ENCODE assay signal across 19 mouse cellular contexts in the genomic region with DNA sequence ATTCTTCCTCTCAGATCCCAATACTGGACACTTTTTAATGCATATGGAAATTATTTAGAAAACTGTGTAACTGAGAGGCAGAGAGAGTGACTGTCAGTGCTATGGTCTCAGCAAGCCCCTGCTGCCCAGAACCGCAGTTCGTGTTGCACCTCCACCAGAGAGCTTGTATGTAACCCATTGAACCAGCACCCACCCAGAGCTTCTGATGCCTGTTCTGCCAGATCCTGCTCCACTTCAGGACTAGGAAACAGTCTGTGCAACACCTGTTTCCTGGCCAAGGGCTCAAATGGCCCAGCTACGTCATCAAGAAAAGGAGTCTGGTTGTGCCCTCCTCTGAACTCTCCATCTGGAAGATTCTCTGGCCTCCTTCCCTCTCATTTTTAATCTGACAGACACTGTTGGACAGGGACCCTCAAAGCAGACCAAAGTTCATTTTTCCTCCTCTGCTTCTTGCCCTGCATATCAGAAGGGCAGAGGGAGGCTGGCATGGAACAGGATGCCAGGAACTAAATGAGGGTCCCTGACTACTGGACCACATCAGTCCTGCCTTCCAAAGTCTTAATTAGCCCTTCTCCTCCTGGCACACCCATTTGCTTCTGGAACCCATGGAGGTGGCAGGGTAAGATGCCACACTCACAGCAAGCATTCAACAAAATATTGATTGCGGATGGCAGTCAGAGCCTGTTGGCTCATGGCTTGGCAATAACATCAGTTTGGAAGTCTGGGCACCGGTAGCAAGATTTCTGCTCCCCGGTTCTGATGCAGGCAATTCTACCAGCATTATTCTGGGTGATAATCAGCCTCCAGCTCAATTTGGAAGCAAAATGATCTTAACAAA. TPM values are rescaled to one million over a fixed set of nuclear protein-coding genes. Genes with fewer than 3 reads are reported as not detected.
DNase-seq lines count a peak whose midpoint lies in the region; ATAC-seq and TF ChIP-seq lines count a peak whose summit lies in the region.
"Had no signal": no experiment of that assay in that cellular context is flagged by ENCODE, and none has a peak within 500 bp of the region (broad histone marks: within the 10 kb centered on the region; RNA-seq: fewer than 3 reads in every experiment).

No protein-coding gene starts in this region.

- no peak for TF ChIP-seq POLR2A in liver, adult 2 months (IDR thresholded peaks at IDR 0.05; ENCODE audit: extremely low read depth, insufficient read depth, low read length)

- H3K27me3 ChIP-seq in hindbrain, postnatal 0 days (ENCODE audit: insufficient read depth, low read length), result no peaks in the 10 kb centered on the region
- H3K27me3 ChIP-seq in hindbrain, embryonic 13.5 days, result no peaks in the 10 kb centered on the region
- no peaks in the 10 kb centered on the region for H3K27me3 ChIP-seq in liver, adult 2 months (ENCODE audit: control insufficient read depth, insufficient read depth, low read length)
- no peaks in the 10 kb centered on the region for H3K27me3 ChIP-seq in liver, embryonic 12.5 days (replicated peaks)
- H3K27me3 ChIP-seq: embryonic facial prominence, embryonic 13.5 days; intestine, embryonic 15.5 days; limb, embryonic 13.5 days had no signal

- 66% methylated on average over 6 of the region's 6 CpGs for WGBS in hindbrain, postnatal 0 days
- WGBS in hindbrain, embryonic 13.5 days, result 88% methylated on average over 6 of the region's 6 CpGs
- WGBS in liver, adult 2 months, result 42% methylated on average over 6 of the region's 6 CpGs
- 76% methylated on average over 6 of the region's 6 CpGs for WGBS in liver, embryonic 12.5 days (ENCODE audit: insufficient replicate concordance)

- TF ChIP-seq CTCF in hindbrain, postnatal 0 days (IDR thresholded peaks at IDR 0.05; ENCODE audit: low read depth), result no peak
- no peak for TF ChIP-seq CTCF in liver, adult 2 months (IDR thresholded peaks at IDR 0.05; ENCODE audit: low read depth, low read length)

- H3K9me3 ChIP-seq in hindbrain, postnatal 0 days (ENCODE audit: low read length), result no peaks in the 10 kb centered on the region
- H3K9me3 ChIP-seq in hindbrain, embryonic 13.5 days, result no peaks in the 10 kb centered on the region
- no peaks in the 10 kb centered on the region for H3K9me3 ChIP-seq in liver, embryonic 12.5 days (replicated peaks)
- H3K9me3 ChIP-seq: intestine, embryonic 15.5 days; limb, embryonic 13.5 days had no signal

- peak; percentile 35 for DNase-seq in hindbrain, postnatal 0 days (ENCODE audit: low spot score)
- peak; percentile 69 for DNase-seq in liver, adult 2 months (ENCODE audit: extremely low read depth, low read depth, low spot score)
- peak; percentile 45 to 62 for DNase-seq in cerebellum, postnatal 14 days
- DNase-seq in layer of hippocampus, postnatal 10 days (ENCODE audit: low spot score in 2 of 2), result peak; percentile 11 to 16
- DNase-seq in right cerebral cortex, postnatal 10 days (ENCODE audit: low spot score in 2 of 2), result no peak
- DNase-seq: adrenal gland, adult 2 months; gastrocnemius, postnatal 10 days; heart, postnatal 14 days; lung, postnatal 36 days; thymus, postnatal 25 days had no signal

- peak; percentile 58; the same call in 1 of the 2 replicates for ATAC-seq in hindbrain, postnatal 0 days
- no peak for ATAC-seq in hindbrain, embryonic 13.5 days (ENCODE audit: low FRiP score)
- no peak for ATAC-seq in liver, embryonic 12.5 days
- ATAC-seq: CD4-positive, CD25-positive, alpha-beta regulatory T cell, adult 4 months; intestine, embryonic 15.5 days had no signal

- no peak overlapping the region for H3K4me3 ChIP-seq in hindbrain, postnatal 0 days (ENCODE audit: low read length)
- no peak overlapping the region for H3K4me3 ChIP-seq in hindbrain, embryonic 13.5 days
- no peak overlapping the region for H3K4me3 ChIP-seq in liver, adult 2 months (ENCODE audit: insufficient read depth, low read depth, low read length)
- H3K4me3 ChIP-seq in liver, embryonic 12.5 days, result no peak overlapping the region
- H3K4me3 ChIP-seq: embryonic facial prominence, embryonic 13.5 days; intestine, embryonic 15.5 days; limb, embryonic 13.5 days had no signal

- H3K79me2 ChIP-seq in liver, adult 2 months (ENCODE audit: control insufficient read depth, insufficient read depth, low read length), result no peaks in the 10 kb centered on the region

- H3K4me1 ChIP-seq in hindbrain, postnatal 0 days (ENCODE audit: insufficient read depth, low read length), result no peaks in the 10 kb centered on the region
- no peaks in the 10 kb centered on the region for H3K4me1 ChIP-seq in hindbrain, embryonic 13.5 days (replicated peaks)
- H3K4me1 ChIP-seq in liver, adult 2 months (ENCODE audit: control insufficient read depth, insufficient read depth, low read length), result peaks cover 13% of the 10 kb centered on the region
- H3K4me1 ChIP-seq in liver, embryonic 12.5 days, result no peaks in the 10 kb centered on the region
- H3K4me1 ChIP-seq: embryonic facial prominence, embryonic 13.5 days; intestine, embryonic 15.5 days; limb, embryonic 13.5 days had no signal

- H3K36me3 ChIP-seq in hindbrain, postnatal 0 days (ENCODE audit: insufficient read depth, low read length), result no peaks in the 10 kb centered on the region
- no peaks in the 10 kb centered on the region for H3K36me3 ChIP-seq in hindbrain, embryonic 13.5 days
- H3K36me3 ChIP-seq in liver, adult 2 months (ENCODE audit: control insufficient read depth, insufficient read depth, low read length), result no peaks in the 10 kb centered on the region
- H3K36me3 ChIP-seq in liver, embryonic 12.5 days, result no peaks in the 10 kb centered on the region
- H3K36me3 ChIP-seq: embryonic facial prominence, embryonic 13.5 days; intestine, embryonic 15.5 days; limb, embryonic 13.5 days had no signal

- no peak overlapping the region for H3K9ac ChIP-seq in hindbrain, postnatal 0 days (replicated peaks; ENCODE audit: low read length)
- no peak overlapping the region for H3K9ac ChIP-seq in hindbrain, embryonic 13.5 days
- no peak overlapping the region for H3K9ac ChIP-seq in liver, adult 2 months (ENCODE audit: low read depth, low read length)
- H3K9ac ChIP-seq in liver, embryonic 12.5 days, result no peak overlapping the region
- H3K9ac ChIP-seq: embryonic facial prominence, embryonic 13.5 days; intestine, embryonic 15.5 days; limb, embryonic 13.5 days; liver, postnatal 0 days had no signal

- H3K4me2 ChIP-seq in hindbrain, postnatal 0 days (ENCODE audit: low read depth, low read length), result no peak overlapping the region
- no peak overlapping the region for H3K4me2 ChIP-seq in hindbrain, embryonic 13.5 days
- no peak overlapping the region for H3K4me2 ChIP-seq in liver, embryonic 12.5 days
- H3K4me2 ChIP-seq: embryonic facial prominence, embryonic 13.5 days; intestine, embryonic 15.5 days; limb, embryonic 13.5 days; midbrain, embryonic 11.5 days had no signal

- no peak overlapping the region for H3K27ac ChIP-seq in hindbrain, postnatal 0 days
- H3K27ac ChIP-seq in hindbrain, embryonic 13.5 days, result no peak overlapping the region
- H3K27ac ChIP-seq in liver, adult 2 months (replicated peaks; ENCODE audit: insufficient read depth, low read depth, low read length), result peak overlapping the region; percentile 4; the same call in 1 of the 2 replicates
- no peak overlapping the region for H3K27ac ChIP-seq in liver, embryonic 12.5 days
- H3K27ac ChIP-seq: embryonic facial prominence, embryonic 13.5 days; intestine, embryonic 15.5 days; limb, embryonic 13.5 days; stomach, postnatal 0 days had no signal

RNA-seq across cellular contexts. Expression of gene Fhit, which starts 29.0 kb away (rescaled TPM):
- 2.5 and 8.9 TPM in 2 replicates for total RNA-seq in hindbrain, postnatal 0 days (2014; rRNA removed)
- polyA plus RNA-seq in hindbrain, postnatal 0 days (2015; fragmentation: Nextera tagmentation; extraction: Ambion mirVana), result 12.5 and 12.9 TPM in 2 replicates
- polyA plus RNA-seq in hindbrain, embryonic 13.5 days (2015; fragmentation: Nextera tagmentation; extraction: Ambion mirVana), result 6.3 and 8.0 TPM in 2 replicates
- 6.5 and 7.6 TPM in 2 replicates for total RNA-seq in liver, adult 2 months (2014; rRNA removed)
- 5.3 and 7.8 TPM in 2 replicates for polyA plus RNA-seq in liver, adult 2 months (2012; rRNA removed)
- 2.1 and 2.3 TPM in 2 replicates for polyA plus RNA-seq in liver, embryonic 12.5 days (2016; fragmentation: Nextera tagmentation; extraction: Ambion mirVana)
- 1 to 10 TPM; 4.4 to 6.9 TPM for total RNA-seq in layer of hippocampus, postnatal 10 days (2021)

Comparison
In these comparisons a context has a peak if more than half of its experiments do, and no peak if none do; other contexts are left out.
1. DNase-seq: peak in hindbrain, postnatal 0 days (single experiment), liver, adult 2 months (single experiment), cerebellum, postnatal 14 days (2 of 2) and layer of hippocampus, postnatal 10 days (2 of 2); none in right cerebral cortex, postnatal 10 days (0 of 2).